Mouse (Mus musculus) thymus, adult 2 months (tissue): ENCODE measurements around the gene Auts2. TPM values are rescaled to one million over a fixed set of nuclear protein-coding genes. Genes with fewer than 3 reads are reported as not detected.

Experiments
- DNase-seq: peaks from one replicate; pipeline ENCODE4 v3.0.0; 2021
- H3K27ac ChIP-seq: fragments of 200-500 bp; 2 replicates; pipeline ENCODE4 v1.5.1; 2012; ENCODE audit warnings: low read length, control low read depth; ENCODE audit not compliant: control insufficient read depth, insufficient read depth
- H3K27me3 ChIP-seq: fragments of 200-500 bp; 2 replicates; pipeline ENCODE4 v1.6.1; 2012; ENCODE audit warnings: mild to moderate bottlenecking, low read length, moderate library complexity, mixed read lengths; ENCODE audit not compliant: control insufficient read depth, insufficient read depth
- H3K36me3 ChIP-seq: fragments of 200-500 bp; 2 replicates; pipeline ENCODE4 v1.6.1; 2012; ENCODE audit warnings: mild to moderate bottlenecking, low read length, moderate library complexity; ENCODE audit not compliant: control insufficient read depth, insufficient read depth
- H3K4me1 ChIP-seq: fragments of 200-500 bp; replicated peaks from 2 replicates; pipeline ENCODE4 v1.6.1; 2012; ENCODE audit warnings: low read length; ENCODE audit not compliant: control insufficient read depth, insufficient read depth
- H3K4me3 ChIP-seq: fragments of 200-500 bp; 2 replicates; pipeline ENCODE4 v1.5.1; 2012; ENCODE audit warnings: mild to moderate bottlenecking, low read length, control low read depth, moderate library complexity; ENCODE audit not compliant: control insufficient read depth, insufficient read depth
- CTCF ChIP-seq: fragments of 200-500 bp; IDR thresholded peaks from 2 replicates; pipeline ENCODE4 v1.5.1; 2012; ENCODE audit warnings: mild to moderate bottlenecking, control low read depth, low read length, moderate library complexity, borderline replicate concordance; ENCODE audit not compliant: control insufficient read depth, poor library complexity, insufficient read depth; ENCODE audit errors: extremely low read depth
- POLR2A ChIP-seq: fragments of 200-500 bp; IDR thresholded peaks from 2 replicates; pipeline ENCODE4 v1.6.1; 2012; ENCODE audit warnings: mild to moderate bottlenecking, low read length, control low read depth, moderate library complexity; ENCODE audit not compliant: control insufficient read depth, poor library complexity, insufficient read depth; ENCODE audit errors: extremely low read depth
- WGBS: fragments of 180-500 bp; shearing (Covaris S2); methylation state at CpG from one replicate; pipeline ENCODE4 v1.1.7; 2018; 5-methylcytosine and 5-hydroxymethylcytosine counted together
- polyA plus RNA-seq: library from polyadenylated mRNA; depleted of rRNA; stranded (reverse); fragments of >200 nt; gene quantifications from 2 replicates; pipeline ENCODE4 v1.2.3, GENCODE M21; 2012

Gene Auts2
- polyA plus RNA-seq, 1 experiment = 4.9 TPM

DNA sequence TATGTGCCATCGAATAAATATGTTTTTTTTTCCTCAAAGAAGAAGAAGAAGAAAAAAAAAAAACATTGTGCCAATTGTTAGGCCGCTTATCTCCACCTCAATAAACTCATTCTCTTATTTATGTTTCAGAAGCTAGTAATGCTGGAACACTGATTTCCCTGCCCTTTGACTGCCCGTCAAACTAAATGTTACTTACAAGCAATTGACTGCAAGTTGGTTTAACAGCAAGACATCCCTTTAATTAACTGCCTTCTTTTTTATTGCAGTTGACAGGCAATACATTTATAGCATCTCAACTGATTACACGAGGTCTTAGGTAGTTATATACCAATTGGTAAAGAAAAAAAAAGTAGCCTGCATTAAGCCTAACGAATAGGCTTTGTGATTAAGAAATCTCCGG lies 705.1 kb downstream of the Auts2 start:
- DNase-seq = no peak
- H3K4me1 ChIP-seq = no peaks in the 10 kb centered on the region
- 84% methylated on average over 6 of the region's 6 CpGs for WGBS
- H3K27ac ChIP-seq = no peak overlapping the region
- no peaks in the 10 kb centered on the region for H3K27me3 ChIP-seq
- TF ChIP-seq POLR2A (no peak), CTCF (no peak)
- H3K36me3 ChIP-seq = no peaks in the 10 kb centered on the region
- H3K4me3 ChIP-seq = no peak overlapping the region

- WGBS = 83% methylated on average over 6 of the region's 6 CpGs
- H3K36me3 ChIP-seq = no peaks in the 10 kb centered on the region
- TF ChIP-seq POLR2A (no peak), CTCF (no peak)
These were observed 707.0 kb downstream of the Auts2 start for GRCm38 (mm10) chr5:131836014-131836735.

DNA sequence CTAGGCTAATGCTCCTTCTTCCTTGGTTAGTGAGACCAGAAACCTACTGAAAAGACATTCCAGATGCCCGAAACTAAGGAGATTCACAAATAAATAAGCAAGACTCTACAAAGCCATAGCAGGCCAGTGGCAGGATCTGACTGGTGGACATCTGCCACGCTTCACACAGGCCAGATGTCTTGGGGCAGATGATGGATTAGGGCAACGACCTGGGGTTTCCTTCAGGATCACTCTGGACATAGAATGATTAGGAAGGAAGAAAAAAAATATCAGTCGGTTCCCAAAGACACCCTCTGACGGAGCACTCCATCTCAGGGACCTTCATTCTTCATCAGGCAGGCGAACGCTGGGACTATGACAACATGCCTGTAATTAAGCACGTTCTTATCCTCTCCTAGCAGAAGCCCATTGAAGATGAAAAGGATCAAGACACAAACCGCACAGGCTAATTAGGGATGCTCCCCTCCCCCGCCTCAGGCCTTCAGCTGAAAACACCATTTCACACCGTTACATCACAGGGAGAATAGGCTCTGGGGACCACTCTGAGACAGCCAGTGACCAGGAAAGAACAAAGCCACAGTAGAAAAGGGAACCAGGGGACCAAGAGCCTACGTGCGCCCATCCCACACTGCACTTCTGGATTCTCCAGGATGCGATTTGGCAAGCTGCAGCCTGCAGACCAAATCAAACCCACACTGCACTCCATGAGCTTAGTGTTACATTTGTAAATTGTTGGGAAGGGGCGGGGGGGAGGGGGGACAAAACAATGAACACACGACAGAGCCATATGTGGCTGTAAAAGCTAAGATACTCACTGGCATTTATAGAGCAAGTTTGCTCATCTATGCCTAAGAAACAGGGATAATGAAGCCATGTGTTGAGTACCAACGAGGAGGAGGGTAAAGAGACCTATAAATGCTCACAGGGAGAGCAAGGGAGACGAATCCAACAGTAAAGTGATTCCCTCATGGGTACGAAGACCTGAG lies 710.0 kb downstream of the Auts2 start:
- Histone ChIP-seq H3K27me3 (no peaks in the 10 kb centered on the region), H3K4me3 (no peak overlapping the region), H3K4me1 (no peaks in the 10 kb centered on the region), H3K36me3 (no peaks in the 10 kb centered on the region), H3K27ac (no peak overlapping the region)
- TF ChIP-seq POLR2A = no peak
- no peak for TF ChIP-seq CTCF
- DNase-seq = no peak
- WGBS = 85% methylated on average over 19 of the region's 19 CpGs

More at GRCm38 (mm10) chr5:131836014-131836735, 707.0 kb downstream of the Auts2 start:
- no peaks in the 10 kb centered on the region for H3K27me3 ChIP-seq
- no peaks in the 10 kb centered on the region for H3K4me1 ChIP-seq
- no peak overlapping the region for H3K27ac ChIP-seq
- H3K4me3 ChIP-seq = no peak overlapping the region
- no peak for DNase-seq

DNA sequence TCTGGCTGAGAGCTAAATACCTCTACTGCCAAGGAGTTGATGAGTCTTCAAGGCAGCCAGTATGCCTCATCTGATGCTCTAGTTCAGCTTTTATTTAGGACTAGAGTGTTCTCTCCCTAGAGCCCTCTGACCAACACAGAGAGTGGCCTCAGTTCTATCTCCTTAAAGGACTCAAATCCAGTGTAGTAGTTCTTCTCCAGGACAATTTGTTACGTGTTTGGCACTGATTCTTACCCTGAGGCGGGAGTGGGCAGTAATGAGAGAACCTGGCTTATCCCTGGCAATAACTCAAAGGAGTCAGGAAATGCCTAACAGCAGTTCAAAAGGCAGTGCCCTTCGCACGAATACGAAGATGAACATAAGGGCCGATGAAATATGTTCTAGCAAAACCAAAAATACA lies 713.0 kb downstream of the Auts2 start:
- DNase-seq = no peak
- Histone ChIP-seq H3K27me3 (no peaks in the 10 kb centered on the region), H3K27ac (no peak overlapping the region), H3K4me3 (no peak overlapping the region), H3K4me1 (no peaks in the 10 kb centered on the region), H3K36me3 (no peaks in the 10 kb centered on the region)
- 89% methylated on average over 6 of the region's 6 CpGs for WGBS
- TF ChIP-seq CTCF = no peak
- TF ChIP-seq POLR2A = no peak

- DNase-seq = no peak
- Histone ChIP-seq H3K27ac (no peak overlapping the region), H3K36me3 (no peaks in the 10 kb centered on the region), H3K4me3 (no peak overlapping the region), H3K27me3 (no peaks in the 10 kb centered on the region), H3K4me1 (no peaks in the 10 kb centered on the region)
- TF ChIP-seq POLR2A (no peak), CTCF (no peak)
- WGBS = 15% methylated on average over 3 of the region's 3 CpGs
These were observed 713.9 kb downstream of the Auts2 start for GRCm38 (mm10) chr5:131829248-131829647.

DNA sequence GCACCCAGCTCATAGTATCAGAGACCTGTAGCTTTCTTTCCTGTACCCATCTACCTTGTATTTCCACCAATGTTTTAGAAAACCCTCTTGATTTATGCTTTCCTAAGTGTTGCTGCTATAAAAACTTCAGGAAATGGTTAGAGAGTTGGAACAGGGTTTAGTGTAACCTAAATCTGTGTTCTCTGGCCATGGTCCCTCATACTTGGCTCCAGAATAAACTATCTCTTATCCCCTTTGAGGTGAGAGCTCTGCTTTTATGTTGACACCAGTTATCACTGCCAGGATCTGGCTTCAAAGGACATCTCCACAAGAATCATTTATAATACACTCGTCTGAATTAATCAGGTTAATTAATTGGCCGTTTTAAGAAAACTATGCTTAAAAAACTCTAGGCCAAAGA lies 714.5 kb downstream of the Auts2 start:
- Histone ChIP-seq H3K27ac (no peak overlapping the region), H3K27me3 (no peaks in the 10 kb centered on the region), H3K4me1 (no peaks in the 10 kb centered on the region), H3K4me3 (no peak overlapping the region), H3K36me3 (no peaks in the 10 kb centered on the region)
- WGBS = 81% methylated on average over 2 of the region's 2 CpGs
- DNase-seq = no peak
- TF ChIP-seq POLR2A (no peak), CTCF (no peak)

DNA sequence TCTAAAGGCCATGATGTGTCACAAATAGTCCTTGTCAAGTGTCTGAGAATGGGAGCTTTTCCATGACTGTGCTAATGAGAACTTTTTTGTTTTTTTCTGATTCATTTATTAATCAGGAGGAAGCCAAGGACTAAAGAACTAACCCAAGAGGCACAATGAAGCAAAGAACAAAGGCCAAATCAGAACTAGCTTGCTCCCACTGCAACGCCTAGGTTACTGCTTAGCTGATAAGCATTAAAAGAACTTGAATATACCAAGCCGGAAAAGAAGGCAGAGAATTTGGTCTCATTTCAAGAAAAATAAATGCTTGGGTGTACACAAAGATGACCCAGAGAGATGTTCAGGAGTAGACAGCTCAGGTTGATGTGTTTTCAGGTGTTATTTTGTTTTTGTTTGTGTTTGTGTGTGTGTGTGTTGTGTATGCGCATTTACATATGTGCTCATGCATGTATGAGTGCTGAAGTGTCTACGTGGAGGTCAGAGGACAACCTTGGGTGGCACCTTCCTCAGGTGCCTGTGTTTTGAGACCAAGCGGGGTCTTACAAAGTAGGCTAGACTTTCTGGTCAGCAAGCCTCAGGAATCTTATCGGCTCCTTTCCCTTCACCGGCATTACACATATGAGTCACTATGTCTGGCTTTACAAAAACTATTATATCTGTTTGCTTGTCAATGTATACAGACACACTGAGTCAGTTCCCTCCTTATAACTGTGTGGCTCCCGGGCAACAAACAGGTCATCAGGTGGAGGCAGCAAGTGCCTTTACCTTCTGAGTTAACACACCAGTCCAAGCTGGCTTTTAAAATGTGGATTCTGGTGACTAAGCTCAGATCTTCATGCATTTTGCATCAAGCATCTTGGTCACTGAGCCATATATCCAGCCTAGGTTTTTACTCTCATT lies 716.5 kb downstream of the Auts2 start:
- Histone ChIP-seq H3K27me3 (no peaks in the 10 kb centered on the region), H3K4me1 (no peaks in the 10 kb centered on the region), H3K36me3 (no peaks in the 10 kb centered on the region), H3K27ac (no peak overlapping the region), H3K4me3 (no peak overlapping the region)
- no peak for DNase-seq
- 92% methylated on average over 8 of the region's 8 CpGs for WGBS
- TF ChIP-seq CTCF (no peak), POLR2A (no peak)
